Comparison of ENCODE assay signal across 16 mouse cellular contexts in genomic region chr13:19137932-19138331, GRCm38 (mm10).
DNase-seq lines count a peak whose midpoint lies in the region; ATAC-seq and TF ChIP-seq lines count a peak whose summit lies in the region.
"Had no signal": no experiment of that assay in that cellular context is flagged by ENCODE, and none has a peak within 500 bp of the region (broad histone marks: within the 10 kb centered on the region; RNA-seq: fewer than 3 reads in every experiment).

No protein-coding gene starts in this region.

- peak; percentile 20 for DNase-seq in hindbrain, embryonic 10.5 days (ENCODE audit: low spot score)
- DNase-seq in neural tube, embryonic 11.5 days (ENCODE audit: low spot score): no peak
- no peak for DNase-seq in neural tube, embryonic 10.5 days (ENCODE audit: extremely low spot score, low spot score)
- DNase-seq in embryonic facial prominence, embryonic 11.5 days (ENCODE audit: low spot score): peak; percentile 38
- DNase-seq in limb, embryonic 14.5 days (ENCODE audit: low spot score): peak; percentile 30
- no peak for DNase-seq in adrenal gland, adult (ENCODE audit: inconsistent age in 2 of 2, low spot score in 1 of 2)
- DNase-seq in adrenal gland, postnatal 4 days (ENCODE audit: low spot score in 2 of 2): no peak
- DNase-seq: cerebellum, adult 11 months; gastrocnemius, adult 2 months; heart, postnatal 14 days; right cerebral cortex, adult 18-20 months; spleen, adult 18-20 months had no signal

- no peaks in the 10 kb centered on the region for H3K27me3 ChIP-seq in hindbrain, embryonic 10.5 days (ENCODE audit: insufficient read depth, poor library complexity, severe bottlenecking)
- H3K27me3 ChIP-seq in hindbrain, embryonic 12.5 days: no peaks in the 10 kb centered on the region
- H3K27me3 ChIP-seq in neural tube, embryonic 11.5 days (ENCODE audit: control insufficient read depth, insufficient read depth, low read length): no peaks in the 10 kb centered on the region
- no peaks in the 10 kb centered on the region for H3K27me3 ChIP-seq in embryonic facial prominence, embryonic 11.5 days (ENCODE audit: control insufficient read depth, insufficient read depth, low read length)
- H3K27me3 ChIP-seq in limb, embryonic 14.5 days (ENCODE audit: control insufficient read depth, insufficient read depth, low read length): no peaks in the 10 kb centered on the region
- H3K27me3 ChIP-seq: megakaryocyte, embryonic 14.5 days had no signal

- TF ChIP-seq POLR2A in limb, embryonic 14.5 days (IDR thresholded peaks at IDR 0.05; ENCODE audit: borderline replicate concordance, extremely low read depth, insufficient read depth, insufficient read length): no peak

- no peaks in the 10 kb centered on the region for H3K36me3 ChIP-seq in hindbrain, embryonic 10.5 days
- H3K36me3 ChIP-seq in hindbrain, embryonic 12.5 days: 0 out of 2 replicates have a peak, but pooled peaks cover 3% of the 10 kb centered on the region
- H3K36me3 ChIP-seq in neural tube, embryonic 11.5 days (ENCODE audit: control insufficient read depth, insufficient read depth, low read length): no peaks in the 10 kb centered on the region
- H3K36me3 ChIP-seq in embryonic facial prominence, embryonic 11.5 days (replicated peaks; ENCODE audit: control insufficient read depth, insufficient read depth, low read depth, low read length): no peaks in the 10 kb centered on the region
- H3K36me3 ChIP-seq in limb, embryonic 14.5 days (ENCODE audit: control insufficient read depth, insufficient read depth, low read length): no peaks in the 10 kb centered on the region
- H3K36me3 ChIP-seq: forebrain, embryonic 10.5 days had no signal

- no peak overlapping the region for H3K9ac ChIP-seq in hindbrain, embryonic 12.5 days
- no peak overlapping the region for H3K9ac ChIP-seq in neural tube, embryonic 11.5 days (ENCODE audit: low read length)
- H3K9ac ChIP-seq in embryonic facial prominence, embryonic 11.5 days (replicated peaks; ENCODE audit: low read length): no peak overlapping the region
- H3K9ac ChIP-seq in limb, embryonic 14.5 days (ENCODE audit: low read depth, low read length, severe bottlenecking): no peak overlapping the region

- H3K4me1 ChIP-seq in hindbrain, embryonic 10.5 days (replicated peaks): 0 out of 2 replicates have a peak, but pooled peaks cover 4% of the 10 kb centered on the region
- H3K4me1 ChIP-seq in hindbrain, embryonic 12.5 days: no peaks in the 10 kb centered on the region
- no peaks in the 10 kb centered on the region for H3K4me1 ChIP-seq in neural tube, embryonic 11.5 days (ENCODE audit: control insufficient read depth, insufficient read depth, low read length)
- no peaks in the 10 kb centered on the region for H3K4me1 ChIP-seq in embryonic facial prominence, embryonic 11.5 days (ENCODE audit: control insufficient read depth, insufficient read depth, low read length)
- H3K4me1 ChIP-seq in limb, embryonic 14.5 days (ENCODE audit: control insufficient read depth, insufficient read depth, low read length): no peaks in the 10 kb centered on the region; the same call in 1 of the 2 replicates

- H3K4me3 ChIP-seq in hindbrain, embryonic 10.5 days: no peak overlapping the region
- no peak overlapping the region for H3K4me3 ChIP-seq in hindbrain, embryonic 12.5 days
- H3K4me3 ChIP-seq in neural tube, embryonic 11.5 days (ENCODE audit: low read depth, low read length): no peak overlapping the region
- H3K4me3 ChIP-seq in embryonic facial prominence, embryonic 11.5 days (ENCODE audit: low read depth, low read length): no peak overlapping the region
- no peak overlapping the region for H3K4me3 ChIP-seq in limb, embryonic 14.5 days (replicated peaks; ENCODE audit: low read length)
- H3K4me3 ChIP-seq: forebrain, embryonic 10.5 days; gastrocnemius, adult 2 months; megakaryocyte, embryonic 14.5 days had no signal

- H3K27ac ChIP-seq in hindbrain, embryonic 10.5 days: no peak overlapping the region
- H3K27ac ChIP-seq in hindbrain, embryonic 12.5 days: no peak overlapping the region
- no peak overlapping the region for H3K27ac ChIP-seq in neural tube, embryonic 11.5 days (ENCODE audit: low read depth, low read length)
- H3K27ac ChIP-seq in embryonic facial prominence, embryonic 11.5 days (replicated peaks; ENCODE audit: low read depth, low read length): no peak overlapping the region
- no peak overlapping the region for H3K27ac ChIP-seq in limb, embryonic 14.5 days (replicated peaks; ENCODE audit: low read depth, low read length)
- H3K27ac ChIP-seq: forebrain, embryonic 10.5 days; gastrocnemius, adult 2 months had no signal

- no peak overlapping the region for H3K4me2 ChIP-seq in hindbrain, embryonic 12.5 days (replicated peaks)
- H3K4me2 ChIP-seq in neural tube, embryonic 11.5 days (ENCODE audit: low read depth): no peak overlapping the region
- H3K4me2 ChIP-seq in embryonic facial prominence, embryonic 11.5 days (ENCODE audit: low read depth, low read length): no peak overlapping the region
- H3K4me2 ChIP-seq in limb, embryonic 14.5 days (replicated peaks; ENCODE audit: low read depth, low read length, severe bottlenecking): no peak overlapping the region
- H3K4me2 ChIP-seq: liver, embryonic 11.5 days had no signal

- ATAC-seq in hindbrain, embryonic 12.5 days (ENCODE audit: low FRiP score): no peak
- ATAC-seq in neural tube, embryonic 11.5 days (ENCODE audit: insufficient read depth, low FRiP score, low TSS enrichment): 0 out of 2 replicates have a peak, but pooled peaks have one; percentile 64
- ATAC-seq in embryonic facial prominence, embryonic 11.5 days (replicated peaks; ENCODE audit: insufficient number of reproducible peaks, low FRiP score, low TSS enrichment, low read depth): no peak
- peak; percentile 70 for ATAC-seq in limb, embryonic 14.5 days (ENCODE audit: low FRiP score, low read depth)

- H3K9me3 ChIP-seq in hindbrain, embryonic 10.5 days: no peaks in the 10 kb centered on the region
- H3K9me3 ChIP-seq in hindbrain, embryonic 12.5 days (replicated peaks): no peaks in the 10 kb centered on the region
- H3K9me3 ChIP-seq in neural tube, embryonic 11.5 days (ENCODE audit: control insufficient read depth, low read length): no peaks in the 10 kb centered on the region
- H3K9me3 ChIP-seq in embryonic facial prominence, embryonic 11.5 days (replicated peaks; ENCODE audit: control insufficient read depth, low read length): no peaks in the 10 kb centered on the region
- no peaks in the 10 kb centered on the region for H3K9me3 ChIP-seq in limb, embryonic 14.5 days (ENCODE audit: control insufficient read depth, low read length)
- H3K9me3 ChIP-seq: forebrain, embryonic 10.5 days had no signal

- WGBS in hindbrain, embryonic 10.5 days: 29% methylated on average over 5 of the region's 5 CpGs
- WGBS in hindbrain, embryonic 12.5 days: 26% methylated on average over 5 of the region's 5 CpGs
- 35% methylated on average over 5 of the region's 5 CpGs for WGBS in neural tube, embryonic 11.5 days
- 35% methylated on average over 5 of the region's 5 CpGs for WGBS in embryonic facial prominence, embryonic 11.5 days
- WGBS in limb, embryonic 14.5 days: 30% methylated on average over 5 of the region's 5 CpGs

Comparison
In these comparisons a context has a peak if more than half of its experiments do, and no peak if none do; other contexts are left out.
1. DNase-seq: peak in hindbrain, embryonic 10.5 days (single experiment), embryonic facial prominence, embryonic 11.5 days (single experiment) and limb, embryonic 14.5 days (single experiment); none in neural tube, embryonic 11.5 days (single experiment), neural tube, embryonic 10.5 days (single experiment), adrenal gland, adult (0 of 2) and adrenal gland, postnatal 4 days (0 of 2).
2. ATAC-seq: peak in neural tube, embryonic 11.5 days (single experiment) and limb, embryonic 14.5 days (single experiment); none in hindbrain, embryonic 12.5 days (single experiment) and embryonic facial prominence, embryonic 11.5 days (single experiment).